Comparison of ENCODE assay signal across 12 mouse cellular contexts in the genomic region with DNA sequence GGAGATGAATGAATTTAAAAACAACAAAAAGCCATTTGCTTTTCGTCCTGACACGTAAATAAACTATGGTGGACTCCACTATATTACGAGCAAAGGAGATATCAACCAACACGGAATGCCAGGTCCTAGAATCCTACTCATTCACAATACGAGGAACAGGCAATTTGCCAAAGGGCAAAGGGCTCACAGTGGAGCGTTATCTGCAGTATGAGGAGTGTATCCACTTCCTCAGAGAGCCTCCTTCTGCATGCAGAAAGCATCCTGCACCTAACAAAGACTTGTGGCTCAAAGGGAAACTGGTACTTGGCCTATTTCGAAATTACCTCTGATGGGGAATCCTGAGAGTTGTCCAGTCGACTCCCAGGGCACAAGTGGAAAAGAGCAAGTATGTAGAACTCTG.
DNase-seq lines count a peak whose midpoint lies in the region; ATAC-seq lines count a peak whose summit lies in the region.
"Had no signal": no experiment of that assay in that cellular context is flagged by ENCODE, and none has a peak within 500 bp of the region (broad histone marks: within the 10 kb centered on the region; RNA-seq: fewer than 3 reads in every experiment).

No protein-coding gene starts in this region.

- H3K36me3 ChIP-seq in heart, embryonic 11.5 days (ENCODE audit: control insufficient read depth, insufficient read depth, low read length), result no peaks in the 10 kb centered on the region
- H3K36me3 ChIP-seq in intestine, embryonic 16.5 days (ENCODE audit: control insufficient read depth, insufficient read depth, low read length), result no peaks in the 10 kb centered on the region
- H3K36me3 ChIP-seq in hindbrain, embryonic 12.5 days, result no peaks in the 10 kb centered on the region
- H3K36me3 ChIP-seq in neural tube, embryonic 15.5 days, result no peaks in the 10 kb centered on the region
- H3K36me3 ChIP-seq: hindbrain, embryonic 10.5 days had no signal

- WGBS in heart, embryonic 11.5 days (ENCODE audit: insufficient replicate concordance), result 38% methylated on average over 8 of the region's 8 CpGs
- 39% methylated on average over 8 of the region's 8 CpGs for WGBS in intestine, embryonic 16.5 days
- 69% methylated on average over 8 of the region's 8 CpGs for WGBS in hindbrain, embryonic 12.5 days
- WGBS in neural tube, embryonic 15.5 days, result 62% methylated on average over 8 of the region's 8 CpGs

- H3K9ac ChIP-seq in heart, embryonic 11.5 days (ENCODE audit: low read depth, low read length), result no peak overlapping the region
- H3K9ac ChIP-seq in intestine, embryonic 16.5 days (ENCODE audit: low read depth, low read length), result no peak overlapping the region
- no peak overlapping the region for H3K9ac ChIP-seq in hindbrain, embryonic 12.5 days
- H3K9ac ChIP-seq in neural tube, embryonic 15.5 days (replicated peaks), result no peak overlapping the region

- intact Hi-C loops in heart, postnatal 25 days (cut with DNase I), result no loop called here

- H3K4me3 ChIP-seq in heart, embryonic 11.5 days (ENCODE audit: low read depth, low read length), result no peak overlapping the region
- H3K4me3 ChIP-seq in intestine, embryonic 16.5 days (ENCODE audit: low read length), result no peak overlapping the region
- H3K4me3 ChIP-seq in hindbrain, embryonic 12.5 days, result no peak overlapping the region
- H3K4me3 ChIP-seq in neural tube, embryonic 15.5 days (replicated peaks), result no peak overlapping the region
- H3K4me3 ChIP-seq: erythroblast, embryonic 14.5 days; hindbrain, embryonic 10.5 days had no signal

- DNase-seq in heart, postnatal 25 days (ENCODE audit: low spot score), result no peak
- peak; percentile 24 for DNase-seq in adrenal gland, postnatal 14 days
- DNase-seq in lung, postnatal 25 days (ENCODE audit: low spot score), result peak; percentile 45
- no peak for DNase-seq in ovary, postnatal 14 days (ENCODE audit: low spot score)
- DNase-seq: cerebellum, postnatal 25 days; thymus, adult 18-20 months had no signal

- H3K9me3 ChIP-seq in heart, embryonic 11.5 days (replicated peaks; ENCODE audit: control insufficient read depth, low read length), result no peaks in the 10 kb centered on the region
- H3K9me3 ChIP-seq in intestine, embryonic 16.5 days (ENCODE audit: control insufficient read depth, low read length), result no peaks in the 10 kb centered on the region
- H3K9me3 ChIP-seq in hindbrain, embryonic 12.5 days (replicated peaks), result no peaks in the 10 kb centered on the region
- H3K9me3 ChIP-seq in neural tube, embryonic 15.5 days (replicated peaks), result no peaks in the 10 kb centered on the region
- H3K9me3 ChIP-seq: hindbrain, embryonic 10.5 days had no signal

- peaks cover 46% of the 10 kb centered on the region for H3K4me1 ChIP-seq in heart, embryonic 11.5 days (ENCODE audit: control insufficient read depth, insufficient read depth, low read length)
- H3K4me1 ChIP-seq in intestine, embryonic 16.5 days (ENCODE audit: control insufficient read depth, insufficient read depth, low read length), result peaks cover 24% of the 10 kb centered on the region
- H3K4me1 ChIP-seq in hindbrain, embryonic 12.5 days, result peaks cover 24% of the 10 kb centered on the region
- H3K4me1 ChIP-seq in neural tube, embryonic 15.5 days, result peaks cover 27% of the 10 kb centered on the region

- no peak overlapping the region for H3K4me2 ChIP-seq in heart, embryonic 11.5 days
- no peak overlapping the region for H3K4me2 ChIP-seq in intestine, embryonic 16.5 days (ENCODE audit: low read depth, low read length)
- no peak overlapping the region for H3K4me2 ChIP-seq in hindbrain, embryonic 12.5 days (replicated peaks)
- H3K4me2 ChIP-seq in neural tube, embryonic 15.5 days, result no peak overlapping the region

- 0 out of 2 replicates have a peak, but pooled peaks have one; percentile 18 for ATAC-seq in heart, embryonic 11.5 days (replicated peaks; ENCODE audit: insufficient number of reproducible peaks, low FRiP score, low TSS enrichment)
- peak; percentile 78 for ATAC-seq in intestine, embryonic 16.5 days
- no peak for ATAC-seq in hindbrain, embryonic 12.5 days (ENCODE audit: low FRiP score)
- ATAC-seq in neural tube, embryonic 15.5 days (ENCODE audit: low FRiP score), result no peak

- H3K27ac ChIP-seq in heart, embryonic 11.5 days (ENCODE audit: low read depth, low read length), result no peak overlapping the region
- H3K27ac ChIP-seq in intestine, embryonic 16.5 days (ENCODE audit: low read length), result no peak overlapping the region
- no peak overlapping the region for H3K27ac ChIP-seq in hindbrain, embryonic 12.5 days
- no peak overlapping the region for H3K27ac ChIP-seq in neural tube, embryonic 15.5 days (replicated peaks)
- H3K27ac ChIP-seq: hindbrain, embryonic 10.5 days had no signal

- H3K27me3 ChIP-seq in heart, embryonic 11.5 days (ENCODE audit: control insufficient read depth, insufficient read depth, low read length), result no peaks in the 10 kb centered on the region
- H3K27me3 ChIP-seq in intestine, embryonic 16.5 days (replicated peaks; ENCODE audit: control insufficient read depth, insufficient read depth, low read length), result no peaks in the 10 kb centered on the region
- H3K27me3 ChIP-seq in hindbrain, embryonic 12.5 days, result no peaks in the 10 kb centered on the region
- H3K27me3 ChIP-seq in neural tube, embryonic 15.5 days (replicated peaks), result peaks cover 4% of the 10 kb centered on the region; the same call in 1 of the 2 replicates

Comparison
In these comparisons a context has a peak if more than half of its experiments do, and no peak if none do; other contexts are left out.
1. ATAC-seq: peak in heart, embryonic 11.5 days (single experiment) and intestine, embryonic 16.5 days (single experiment); none in hindbrain, embryonic 12.5 days (single experiment) and neural tube, embryonic 15.5 days (single experiment).
2. DNase-seq: peak in adrenal gland, postnatal 14 days (single experiment) and lung, postnatal 25 days (single experiment); none in heart, postnatal 25 days (single experiment) and ovary, postnatal 14 days (single experiment).